Mouse (Mus musculus) heart, embryonic 13.5 days (tissue): ENCODE results near the gene Pcdh15. TPM values are rescaled to one million over a fixed set of nuclear protein-coding genes. Genes with fewer than 3 reads are reported as not detected.

Experiments
- ATAC-seq: fragments of 200-750 bp; cut with Nextera tagmentation; 2 replicates; pipeline ENCODE4 v1.8.0; 2017; ENCODE audit warnings: moderate TSS enrichment; ENCODE audit not compliant: insufficient number of reproducible peaks, low FRiP score, low TSS enrichment; ENCODE audit errors: extremely low read depth
- H3K27ac ChIP-seq: fragments of 300-500 bp; sonication (generic); replicated peaks from 2 replicates; pipeline ENCODE4 v1.5.1; 2015; ENCODE audit warnings: moderate library complexity, mild to moderate bottlenecking, inconsistent platforms
- H3K27me3 ChIP-seq: fragments of 300-500 bp; sonication (generic); replicated peaks from 2 replicates; pipeline ENCODE4 v1.6.1; 2015; ENCODE audit warnings: mild to moderate bottlenecking, inconsistent platforms
- H3K36me3 ChIP-seq: fragments of 300-500 bp; sonication (generic); 2 replicates; pipeline ENCODE4 v1.6.1; 2015; ENCODE audit warnings: mild to moderate bottlenecking, inconsistent platforms
- H3K4me1 ChIP-seq: fragments of 300-500 bp; sonication (generic); 2 replicates; pipeline ENCODE4 v1.6.1; 2015; ENCODE audit warnings: inconsistent platforms
- H3K4me2 ChIP-seq: fragments of 300-500 bp; sonication (generic); 2 replicates; pipeline ENCODE4 v1.6.1; 2015; ENCODE audit warnings: inconsistent platforms, mild to moderate bottlenecking, moderate library complexity
- H3K4me3 ChIP-seq: fragments of 300-500 bp; sonication (generic); 2 replicates; pipeline ENCODE4 v1.5.1; 2015; ENCODE audit warnings: moderate library complexity, mild to moderate bottlenecking, inconsistent platforms
- H3K9ac ChIP-seq: fragments of 300-500 bp; sonication (generic); 2 replicates; pipeline ENCODE4 v1.6.1; 2015; ENCODE audit warnings: inconsistent platforms, mild to moderate bottlenecking, moderate library complexity
- H3K9me3 ChIP-seq: fragments of 300-500 bp; sonication (generic); 2 replicates; pipeline ENCODE4 v1.6.1; 2016; ENCODE audit warnings: inconsistent platforms
- WGBS: fragments of 180-500 bp; shearing (Covaris S2); methylation state at CpG from one replicate; pipeline ENCODE4 v1.1.7; 2015; ENCODE audit warnings: mixed read lengths; 5-methylcytosine and 5-hydroxymethylcytosine counted together
- polyA plus RNA-seq: library from polyadenylated mRNA; unstranded; fragments of >200 nt; fragmentation: Nextera tagmentation; extraction: Ambion mirVana; gene quantifications from 2 replicates; pipeline ENCODE4 v1.2.1, GENCODE M21; 2015

Pcdh15 gene
- polyA plus RNA-seq, 1 experiment from 2014 or later = 0.59 TPM

DNA sequence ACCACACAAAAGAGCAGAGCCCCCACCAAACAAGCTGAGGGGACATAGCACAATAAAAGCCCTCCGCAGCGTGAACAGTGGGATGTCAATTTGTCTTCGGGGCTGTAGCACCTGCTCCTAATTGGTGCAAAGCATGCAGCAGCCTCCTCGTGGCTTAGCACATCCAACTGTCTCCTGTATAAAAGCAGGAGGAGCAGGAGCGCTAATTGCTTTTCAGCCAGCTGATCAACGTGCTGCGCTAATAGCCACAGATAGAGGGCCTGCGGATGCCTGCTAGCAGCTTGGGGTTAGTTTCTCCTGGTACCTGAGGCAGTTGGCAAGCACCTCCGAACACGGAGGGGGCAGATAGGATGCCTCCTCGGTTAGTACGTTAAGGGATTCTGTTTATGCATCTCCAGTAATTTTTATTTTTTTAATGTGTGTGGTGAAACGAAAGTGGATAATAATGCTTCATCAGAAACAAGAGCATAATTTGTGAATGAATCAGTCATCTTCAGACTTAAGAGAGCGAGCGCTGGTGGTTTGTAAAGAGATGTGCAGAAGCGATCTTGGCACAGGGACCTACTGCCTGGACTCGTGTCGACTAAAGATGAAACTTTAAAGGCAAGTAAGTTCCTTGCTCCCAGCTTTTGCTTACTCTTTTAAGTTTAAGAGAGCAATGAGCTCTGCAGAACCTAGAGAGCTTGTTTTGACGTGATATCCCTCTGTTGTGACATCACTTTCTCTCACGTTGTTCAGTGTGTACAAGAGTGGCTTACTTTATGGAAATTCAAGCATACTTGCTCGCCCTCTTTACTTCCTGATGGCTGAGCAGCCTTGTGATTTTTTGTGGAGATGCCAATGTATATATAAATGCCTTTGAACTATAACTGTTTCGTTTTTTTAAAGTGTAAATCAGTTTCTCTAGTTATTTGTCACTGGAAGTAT, 722.8 kb downstream of the Pcdh15 start:
- no peaks in the 10 kb centered on the region for H3K9me3 ChIP-seq
- 40% methylated on average over 22 of the region's 22 CpGs for WGBS

DNA sequence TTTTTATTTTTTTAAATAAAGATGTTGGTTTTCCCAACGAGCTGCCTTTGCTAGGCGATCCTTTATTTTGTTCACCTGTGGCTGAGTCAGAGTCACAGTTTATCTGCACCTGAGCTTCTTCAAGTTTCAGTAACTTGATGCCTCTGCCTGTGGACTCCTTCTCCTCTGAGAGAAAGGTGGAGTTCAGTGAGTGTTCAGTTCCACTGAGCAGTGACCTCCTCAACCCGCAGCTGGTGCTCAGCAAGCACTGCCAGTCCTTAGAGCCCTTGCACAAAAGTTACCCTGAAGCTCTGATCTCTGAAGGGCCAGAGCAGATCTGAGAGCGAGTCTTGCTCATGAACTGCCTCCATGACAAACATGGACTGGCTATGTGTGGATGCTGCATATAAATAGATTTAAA, 724.1 kb downstream of the Pcdh15 start:
- Histone ChIP-seq H3K4me1 (no peaks in the 10 kb centered on the region), H3K4me2 (no peak overlapping the region), H3K9ac (no peak overlapping the region), H3K27me3 (peaks cover 11% of the 10 kb centered on the region), H3K9me3 (no peaks in the 10 kb centered on the region), H3K4me3 (no peak overlapping the region), H3K27ac (no peak overlapping the region), H3K36me3 (no peaks in the 10 kb centered on the region)
- WGBS = 64% methylated on average over 4 of the region's 4 CpGs
- ATAC-seq = no peak

More for the DNA sequence above, 722.8 kb downstream of the Pcdh15 start:
- Histone ChIP-seq H3K4me3 (peak overlapping the region; percentile 2; the same call in 1 of the 2 replicates), H3K9ac (no peak overlapping the region), H3K27me3 (peaks cover 11% of the 10 kb centered on the region), H3K4me2 (peak overlapping the region; percentile 25), H3K36me3 (no peaks in the 10 kb centered on the region), H3K4me1 (no peaks in the 10 kb centered on the region), H3K27ac (no peak overlapping the region)
- ATAC-seq = no peak

DNA sequence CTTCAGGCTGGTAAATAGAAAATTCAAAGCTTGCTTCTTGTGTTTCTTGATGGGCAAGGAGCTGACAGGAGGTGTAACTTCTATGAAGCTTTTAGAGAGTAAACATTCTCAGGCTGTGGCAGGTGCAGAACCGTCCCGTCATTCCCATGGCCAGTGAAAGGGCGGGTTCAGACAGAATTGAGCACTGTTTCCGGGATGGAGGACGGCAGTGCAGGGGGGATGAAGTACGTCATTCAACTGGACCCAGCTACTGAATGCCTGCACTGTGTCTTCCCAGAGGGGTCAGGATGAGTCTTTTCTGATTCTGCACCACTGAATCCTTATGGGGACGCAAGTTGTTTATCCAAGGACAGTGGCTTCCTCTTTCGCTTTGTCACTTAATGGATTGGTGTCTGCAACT, 727.2 kb downstream of the Pcdh15 start:
- Histone ChIP-seq H3K4me2 (peak overlapping the region; percentile 48), H3K27ac (no peak overlapping the region), H3K9me3 (no peaks in the 10 kb centered on the region), H3K4me1 (no peaks in the 10 kb centered on the region), H3K36me3 (no peaks in the 10 kb centered on the region), H3K9ac (no peak overlapping the region), H3K4me3 (peak overlapping the region; percentile 35), H3K27me3 (peaks cover 9% of the 10 kb centered on the region)
- WGBS = 56% methylated on average over 8 of the region's 8 CpGs
- ATAC-seq = no peak

DNA sequence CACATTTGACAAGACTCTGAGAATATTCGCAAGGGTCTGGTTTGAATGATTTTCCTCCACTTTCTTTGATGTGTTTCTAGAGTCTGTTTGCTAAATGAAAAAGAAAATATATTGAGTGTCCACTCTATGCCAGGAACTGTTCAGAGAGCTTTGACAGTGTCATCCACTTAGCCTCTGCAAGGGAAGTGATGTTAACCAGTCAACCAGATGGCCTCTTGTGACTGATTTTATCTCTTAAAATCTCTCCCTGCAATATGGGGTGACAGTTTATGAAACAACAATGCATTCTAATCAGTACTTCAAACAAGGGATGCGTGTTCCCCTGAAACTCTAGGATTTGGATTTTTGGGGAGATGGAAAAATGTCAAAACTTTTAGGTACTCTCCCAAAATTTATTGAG, 729.6 kb downstream of the Pcdh15 start:
- no peak for ATAC-seq
- Histone ChIP-seq H3K4me2 (no peak overlapping the region), H3K9ac (no peak overlapping the region), H3K4me1 (no peaks in the 10 kb centered on the region), H3K27ac (no peak overlapping the region), H3K9me3 (no peaks in the 10 kb centered on the region), H3K4me3 (no peak overlapping the region), H3K27me3 (no peaks in the 10 kb centered on the region), H3K36me3 (no peaks in the 10 kb centered on the region)
- WGBS = 65% methylated on average over 2 of the region's 2 CpGs

DNA sequence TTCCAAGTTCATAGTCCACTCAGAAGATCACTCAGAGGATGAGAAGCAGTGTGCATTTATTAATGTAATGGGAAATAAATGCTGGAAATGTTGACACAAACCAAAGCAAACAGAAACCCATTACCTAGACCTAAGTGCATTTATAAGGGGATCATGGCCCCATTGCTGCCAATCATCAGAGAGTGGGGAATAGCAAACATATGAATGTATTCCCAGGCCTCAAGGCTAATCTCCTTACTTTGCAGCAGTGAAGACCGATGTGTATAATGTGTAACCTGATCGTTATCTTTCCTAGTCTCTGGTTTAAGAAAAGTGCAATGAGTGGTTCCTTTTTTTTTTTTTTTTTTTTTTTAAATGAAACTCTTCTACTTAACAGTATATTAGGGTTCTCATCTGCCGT, 745.9 kb downstream of the Pcdh15 start:
- no peak for ATAC-seq
- Histone ChIP-seq H3K9me3 (no peaks in the 10 kb centered on the region), H3K4me3 (no peak overlapping the region), H3K4me2 (no peak overlapping the region), H3K9ac (no peak overlapping the region), H3K36me3 (no peaks in the 10 kb centered on the region), H3K27me3 (no peaks in the 10 kb centered on the region), H3K27ac (no peak overlapping the region), H3K4me1 (no peaks in the 10 kb centered on the region)
- WGBS = 72% methylated on average over 3 of the region's 3 CpGs

DNA sequence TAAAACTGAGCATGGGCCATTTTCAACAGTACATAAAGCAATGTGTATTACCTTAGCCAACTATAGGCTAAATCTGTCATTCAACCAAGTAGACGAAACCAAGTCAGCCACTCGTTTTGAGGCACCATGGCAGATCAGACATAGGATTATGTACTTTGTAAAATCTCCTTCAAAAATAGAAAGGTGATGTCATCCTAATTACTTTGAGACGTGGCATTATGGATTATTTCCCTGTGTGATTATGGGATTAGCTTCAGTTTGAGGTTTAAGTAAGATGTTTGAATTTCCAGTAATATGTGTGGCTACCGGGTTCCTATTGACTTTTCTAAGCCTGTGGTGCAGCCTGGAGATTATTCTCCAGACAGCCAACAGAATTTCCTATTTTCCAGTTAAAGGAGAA, 763.0 kb downstream of the Pcdh15 start:
- 70% methylated on average over 4 of the region's 4 CpGs for WGBS
- ATAC-seq = no peak
- H3K27ac ChIP-seq = no peak overlapping the region

DNA sequence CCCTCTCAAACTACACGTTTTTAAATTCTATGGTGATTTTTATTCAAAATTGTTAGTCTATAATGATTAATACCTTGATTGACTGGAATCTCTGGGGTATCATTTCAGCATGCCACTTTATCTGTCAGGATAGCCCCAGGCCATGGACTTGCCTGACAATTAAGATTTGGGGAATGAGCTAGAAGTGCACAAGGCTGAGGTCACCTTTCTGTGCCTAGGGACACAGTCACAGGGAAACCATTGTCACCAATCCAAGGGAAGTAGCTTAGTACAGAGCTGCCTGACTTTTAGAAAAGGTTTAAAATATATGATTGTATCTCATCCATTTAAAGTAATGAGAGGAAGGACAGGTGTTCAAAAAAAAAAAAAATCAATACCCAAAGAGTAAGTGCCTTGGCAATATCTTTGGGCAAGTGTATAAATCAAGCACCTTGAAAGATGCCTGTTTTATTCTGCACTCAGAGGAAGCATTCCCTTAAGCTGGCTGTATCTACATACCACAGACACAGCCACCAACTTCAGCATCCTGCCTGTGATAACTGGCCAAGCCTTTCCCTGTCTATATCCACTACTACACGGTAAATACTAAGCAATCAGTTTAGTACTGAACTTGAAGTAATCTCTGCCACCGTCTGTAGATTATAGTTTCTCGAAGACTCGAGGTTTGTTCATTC, 779.0 kb downstream of the Pcdh15 start:
- no peaks in the 10 kb centered on the region for H3K9me3 ChIP-seq
- ATAC-seq = no peak
- H3K4me3 ChIP-seq = no peak overlapping the region
- no peaks in the 10 kb centered on the region for H3K27me3 ChIP-seq
- no peak overlapping the region for H3K4me2 ChIP-seq
- H3K4me1 ChIP-seq = no peaks in the 10 kb centered on the region
- 60% methylated on average over 5 of the region's 5 CpGs for WGBS
- no peak overlapping the region for H3K9ac ChIP-seq
- no peak overlapping the region for H3K27ac ChIP-seq
- no peaks in the 10 kb centered on the region for H3K36me3 ChIP-seq

More for the DNA sequence above, 763.0 kb downstream of the Pcdh15 start:
- no peaks in the 10 kb centered on the region for H3K4me1 ChIP-seq
- no peak overlapping the region for H3K4me3 ChIP-seq
- no peaks in the 10 kb centered on the region for H3K9me3 ChIP-seq
- no peak overlapping the region for H3K9ac ChIP-seq
- no peaks in the 10 kb centered on the region for H3K36me3 ChIP-seq
- no peaks in the 10 kb centered on the region for H3K27me3 ChIP-seq
- no peak overlapping the region for H3K4me2 ChIP-seq

DNA sequence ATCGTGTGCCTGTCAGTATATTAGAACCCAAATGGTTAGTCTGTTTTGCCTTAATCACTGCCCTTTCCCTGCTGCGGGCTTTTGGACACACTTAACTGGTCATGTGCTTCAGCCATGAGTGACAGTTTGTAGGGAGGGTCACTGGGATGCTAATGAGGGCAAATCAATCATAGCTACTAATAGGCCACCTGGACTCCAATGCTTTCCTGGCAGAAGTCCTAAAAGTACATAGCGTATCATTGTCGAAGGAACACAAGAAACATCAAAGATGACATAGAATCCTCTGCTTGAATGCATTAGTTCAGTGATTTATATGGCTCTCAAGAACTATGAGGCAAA, 779.6 kb downstream of the Pcdh15 start:
- no peaks in the 10 kb centered on the region for H3K9me3 ChIP-seq
- H3K4me3 ChIP-seq = no peak overlapping the region
- H3K27ac ChIP-seq = no peak overlapping the region
- WGBS = 82% methylated on average over 4 of the region's 4 CpGs
- no peak overlapping the region for H3K9ac ChIP-seq
- H3K27me3 ChIP-seq = no peaks in the 10 kb centered on the region
- ATAC-seq = no peak
- no peaks in the 10 kb centered on the region for H3K4me1 ChIP-seq
- H3K36me3 ChIP-seq = no peaks in the 10 kb centered on the region
- H3K4me2 ChIP-seq = no peak overlapping the region

DNA sequence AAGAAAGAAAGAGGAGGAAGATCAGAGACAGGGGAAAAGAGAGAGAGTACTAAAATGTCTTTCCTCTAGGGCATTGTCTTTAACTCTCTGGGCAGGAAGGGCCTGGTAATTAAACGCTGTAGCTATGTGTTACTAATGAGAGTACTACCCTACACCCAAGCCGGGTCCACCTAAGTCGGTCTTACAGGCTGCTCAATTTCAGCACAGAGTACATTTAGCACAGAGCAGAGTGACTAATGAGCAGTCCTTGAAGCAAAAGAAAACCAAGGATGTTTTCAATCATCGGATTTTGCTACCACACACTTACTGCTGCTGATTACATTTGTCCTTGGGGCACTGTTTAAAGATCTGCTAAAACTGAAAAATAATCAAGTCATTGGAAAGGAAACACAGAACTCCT, 788.6 kb downstream of the Pcdh15 start:
- WGBS = 74% methylated on average over 4 of the region's 4 CpGs
- H3K4me2 ChIP-seq = no peak overlapping the region
- no peak overlapping the region for H3K4me3 ChIP-seq
- no peak for ATAC-seq
- no peak overlapping the region for H3K27ac ChIP-seq
- no peaks in the 10 kb centered on the region for H3K9me3 ChIP-seq
- no peaks in the 10 kb centered on the region for H3K36me3 ChIP-seq
- no peaks in the 10 kb centered on the region for H3K4me1 ChIP-seq
- no peaks in the 10 kb centered on the region for H3K27me3 ChIP-seq
- no peak overlapping the region for H3K9ac ChIP-seq

DNA sequence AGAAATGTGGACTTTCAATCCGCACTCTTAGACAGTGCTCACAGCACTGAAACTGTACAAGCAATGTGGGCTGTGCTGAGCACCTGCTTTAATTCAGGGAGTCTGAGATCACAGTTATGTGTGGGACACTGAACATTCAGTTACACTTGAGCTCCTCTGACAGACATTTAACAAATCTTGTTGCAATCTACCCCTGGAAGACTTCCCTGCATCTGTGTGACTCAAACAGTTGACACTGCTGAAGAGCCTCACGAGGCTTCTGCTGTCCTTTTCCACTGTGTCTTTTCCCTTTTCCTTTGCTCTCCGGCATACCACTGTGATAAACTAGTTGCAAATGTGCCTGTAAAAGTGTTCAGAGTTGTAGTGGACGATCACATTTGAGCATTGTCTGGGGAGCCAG, 793.1 kb downstream of the Pcdh15 start:
- 71% methylated on average over 4 of the region's 4 CpGs for WGBS
- no peak overlapping the region for H3K4me3 ChIP-seq
- H3K9ac ChIP-seq = no peak overlapping the region
- H3K4me2 ChIP-seq = no peak overlapping the region
- no peak for ATAC-seq
- no peaks in the 10 kb centered on the region for H3K36me3 ChIP-seq
- no peak overlapping the region for H3K27ac ChIP-seq
- no peaks in the 10 kb centered on the region for H3K4me1 ChIP-seq
- no peaks in the 10 kb centered on the region for H3K9me3 ChIP-seq
- H3K27me3 ChIP-seq = no peaks in the 10 kb centered on the region

DNA sequence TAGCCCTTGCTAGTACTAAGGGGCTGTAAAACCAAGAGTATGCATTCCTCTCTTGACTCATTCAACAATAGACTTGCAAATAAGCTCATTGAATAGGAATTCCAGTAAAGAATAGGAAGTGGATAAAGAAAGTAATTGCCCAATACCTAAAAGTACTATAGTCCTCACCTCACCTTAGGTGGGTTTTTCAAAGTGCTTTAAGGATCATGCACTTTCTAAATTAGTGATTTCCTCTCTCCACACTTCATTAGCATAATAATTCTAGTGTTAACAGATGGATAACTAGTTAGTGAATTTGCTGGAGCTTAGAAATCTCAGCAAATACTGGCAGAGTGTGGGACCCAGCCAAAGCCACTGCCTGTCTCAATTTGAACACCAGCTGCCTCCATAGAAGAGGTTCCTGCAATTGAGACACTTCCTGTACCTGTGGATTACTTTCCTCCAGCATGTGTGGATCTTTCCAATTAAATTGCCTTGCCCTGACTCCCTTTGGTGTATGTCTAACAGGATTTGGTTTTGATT, 797.0 kb downstream of the Pcdh15 start:
- ATAC-seq = no peak
- H3K9me3 ChIP-seq = no peaks in the 10 kb centered on the region
- no peaks in the 10 kb centered on the region for H3K36me3 ChIP-seq
- no peaks in the 10 kb centered on the region for H3K4me1 ChIP-seq
- H3K9ac ChIP-seq = no peak overlapping the region
- H3K4me2 ChIP-seq = no peak overlapping the region
- no peaks in the 10 kb centered on the region for H3K27me3 ChIP-seq
- no peak overlapping the region for H3K27ac ChIP-seq
- H3K4me3 ChIP-seq = no peak overlapping the region
